Mouse (Mus musculus): ENCODE measurements around the gene Zfyve1. TPM values are rescaled to one million over a fixed set of nuclear protein-coding genes. Genes with fewer than 3 reads are reported as not detected.

Gene Zfyve1
- total RNA-seq, 2 experiments from 2014 or later, result 38.2 to 40.4 TPM

DNA sequence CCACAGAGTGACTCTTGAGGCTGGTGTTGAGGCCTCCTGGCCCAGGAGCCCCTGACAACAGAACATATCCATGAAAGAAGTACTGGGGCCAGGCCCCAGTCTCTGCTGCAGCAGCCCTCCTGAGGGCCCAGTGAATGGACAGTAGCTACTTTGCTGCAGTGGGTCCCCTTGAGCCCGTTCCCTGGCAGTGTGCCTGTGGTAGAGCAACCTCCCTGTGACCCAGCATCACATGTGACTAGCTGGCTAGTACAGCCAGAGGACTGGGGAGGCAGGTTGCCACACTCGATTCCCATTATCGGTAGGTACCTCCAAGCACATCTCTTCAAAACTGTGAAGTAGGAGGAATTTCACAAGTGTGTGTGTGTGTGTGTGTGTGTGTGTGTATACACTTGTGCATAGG lies 64.1 kb downstream of the Zfyve1 start:
- intact Hi-C loops (cut with DNase I), result no loop called here
- no peak for DNase-seq (ENCODE audit: low spot score in 2 of 2)

DNA sequence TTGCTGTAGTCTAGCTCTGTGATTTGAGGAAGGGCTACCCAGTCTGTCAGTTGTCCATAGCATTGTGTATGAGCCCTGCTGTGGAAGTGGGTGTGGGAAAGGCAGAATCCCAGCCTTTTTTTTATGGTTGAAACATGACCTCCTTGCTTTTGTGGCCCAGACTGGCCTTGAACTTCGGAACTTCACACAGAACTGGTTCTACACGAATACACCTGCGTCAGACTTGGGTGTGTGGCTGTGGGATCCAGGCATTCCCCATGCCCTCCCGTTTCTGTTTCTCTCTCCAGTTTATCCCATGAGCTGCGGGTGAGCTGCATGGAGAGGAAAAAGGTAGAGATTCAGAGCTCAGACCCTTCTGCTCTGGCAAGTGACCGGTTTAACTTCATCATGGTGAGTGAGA lies 65.0 kb downstream of the Zfyve1 start:
- no peak for DNase-seq (ENCODE audit: low spot score in 2 of 2)
- intact Hi-C loops (cut with DNase I), result no loop called here

DNA sequence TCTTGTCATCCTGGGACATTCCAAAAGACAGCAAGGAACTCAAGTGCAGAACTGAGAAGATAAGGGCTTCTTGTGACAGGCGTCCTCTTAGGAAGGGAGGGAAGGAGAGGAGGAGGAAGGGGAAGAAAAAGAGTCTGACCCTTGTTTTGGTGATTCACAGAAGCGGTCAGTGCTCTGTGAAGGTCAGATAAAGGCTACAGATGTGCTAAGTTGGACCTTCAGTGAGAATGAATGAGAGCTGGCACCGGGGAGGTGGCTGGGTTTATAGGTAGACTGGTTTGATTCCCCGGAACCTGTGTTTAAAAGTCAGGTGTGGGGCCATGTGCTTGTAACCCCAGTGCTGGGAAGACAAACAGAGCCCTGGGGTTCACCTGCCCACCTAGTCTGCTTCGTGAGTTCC lies 68.4 kb downstream of the Zfyve1 start:
- no peak for DNase-seq (ENCODE audit: low spot score in 2 of 2)
- intact Hi-C loops (cut with DNase I), result no loop called here

DNA sequence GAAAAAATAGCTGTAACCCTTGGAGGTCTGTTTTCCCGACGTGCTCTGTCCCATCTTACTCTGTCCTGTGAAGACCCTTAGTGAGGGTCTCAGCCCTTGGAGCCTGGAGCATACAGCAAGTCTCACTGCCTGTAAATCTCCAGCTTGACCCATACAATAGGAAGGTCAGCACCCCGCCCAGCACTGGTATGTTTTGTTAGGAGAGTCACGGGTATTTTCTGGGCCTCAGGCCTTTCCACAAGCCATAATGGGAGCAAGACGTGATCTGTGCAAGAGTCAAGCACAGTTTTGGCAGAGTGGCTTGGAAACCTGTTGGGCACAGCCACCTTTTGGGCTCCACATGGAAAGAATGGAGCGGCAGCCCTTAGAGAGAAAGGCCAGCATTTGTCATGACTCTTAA lies 69.2 kb downstream of the Zfyve1 start:
- intact Hi-C loops (cut with DNase I), result no loop called here
- DNase-seq (ENCODE audit: low spot score in 2 of 2), result no peak

DNA sequence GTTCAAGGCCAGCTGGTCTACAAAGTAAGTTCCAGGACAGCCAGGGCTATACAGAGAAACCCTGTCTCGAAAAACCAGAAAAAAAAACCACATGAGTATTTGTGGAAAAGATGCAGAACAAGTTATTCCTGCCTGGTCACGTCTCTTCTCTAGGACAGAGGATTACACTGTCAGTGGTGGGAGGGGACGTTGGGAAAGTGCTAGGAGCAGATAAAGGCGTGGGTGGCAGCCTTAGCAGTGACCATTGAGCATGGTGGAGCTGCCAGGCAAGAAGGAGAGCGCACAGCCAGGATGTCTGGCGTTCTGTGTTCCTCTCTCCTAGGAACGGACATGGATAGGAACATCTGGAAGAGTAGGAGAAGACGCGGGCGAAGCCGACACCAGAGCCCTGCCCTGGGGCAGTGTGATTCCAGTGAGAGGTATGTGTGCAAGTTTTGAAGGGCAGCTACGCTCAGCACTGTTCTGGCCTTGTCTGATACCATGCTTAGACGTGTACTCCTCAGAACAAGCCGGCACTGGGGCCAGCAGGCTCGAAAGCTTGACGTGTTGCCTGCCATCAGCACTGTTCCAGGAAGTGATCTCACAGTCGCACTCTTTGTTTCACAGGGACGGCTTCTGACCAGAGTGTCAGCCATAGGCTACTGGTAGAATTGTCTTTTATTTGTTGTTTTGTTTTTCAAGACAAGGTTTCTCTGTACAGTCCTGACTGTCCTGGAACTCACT lies 71.0 kb downstream of the Zfyve1 start:
- intact Hi-C loops (cut with DNase I), result no loop called here

DNA sequence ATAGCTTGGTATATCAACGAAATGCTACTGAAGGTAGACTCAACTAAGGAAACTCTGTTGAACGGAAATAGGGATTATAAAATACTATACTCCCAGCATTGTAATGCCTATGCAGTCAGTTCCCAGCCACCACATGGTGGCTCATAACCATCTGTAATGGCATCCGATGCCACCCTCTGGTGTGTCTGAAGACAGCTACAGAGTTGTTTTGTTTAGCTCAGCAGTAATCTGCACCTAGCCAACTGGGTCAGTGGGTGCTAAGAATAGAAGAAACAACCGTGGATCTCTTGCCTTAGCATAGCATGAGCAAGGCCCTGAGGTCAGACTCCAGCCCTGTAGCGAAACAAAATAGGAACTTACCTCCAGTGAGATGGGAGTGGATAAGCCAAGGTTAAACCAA lies 72.7 kb downstream of the Zfyve1 start:
- no peak for DNase-seq (ENCODE audit: low spot score in 2 of 2)
- intact Hi-C loops (cut with DNase I), result no loop called here

More for the DNA sequence above, 71.0 kb downstream of the Zfyve1 start:
- peak; percentile 37 to 66 for DNase-seq (ENCODE audit: low spot score in 2 of 2)

DNA sequence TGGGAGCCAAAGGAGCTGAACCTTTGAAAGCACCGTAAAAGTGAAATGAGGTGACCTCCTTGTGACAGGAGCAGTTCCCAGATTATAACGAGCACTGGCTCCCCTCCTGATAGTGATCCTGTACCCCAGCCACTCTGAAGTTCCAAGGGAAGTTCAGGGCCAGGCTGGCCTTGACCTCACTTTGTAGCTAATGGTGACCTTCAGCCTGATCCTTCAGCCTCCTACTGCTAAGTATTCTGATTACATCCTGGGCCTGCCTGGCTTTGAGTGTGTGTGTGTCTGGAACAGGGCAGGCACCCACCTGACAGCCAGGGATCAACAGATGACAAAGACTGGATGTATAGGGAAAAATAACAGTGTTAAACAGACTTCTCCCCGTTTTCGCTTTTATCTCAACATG lies 73.1 kb downstream of the Zfyve1 start:
- DNase-seq (ENCODE audit: low spot score in 2 of 2), result no peak
- intact Hi-C loops (cut with DNase I), result no loop called here

DNA sequence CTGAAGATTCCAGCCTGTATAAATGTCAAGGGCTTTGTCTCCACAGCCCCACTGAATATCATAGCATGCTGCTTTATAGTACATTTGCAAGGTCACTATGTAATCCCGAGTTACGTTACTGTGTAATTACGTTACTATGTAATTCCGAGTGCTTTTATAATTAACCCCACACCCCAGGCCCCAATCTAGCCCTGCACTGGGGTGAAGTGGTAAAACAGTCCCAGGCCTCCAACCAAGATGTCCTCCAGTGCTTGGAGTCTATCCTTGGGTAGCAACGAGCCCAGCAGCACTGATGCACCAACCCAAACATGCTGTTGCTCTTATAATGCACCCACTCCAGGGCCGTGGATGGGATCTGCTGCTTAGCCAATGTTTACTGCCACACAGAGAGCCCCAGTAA lies 74.0 kb downstream of the Zfyve1 start:
- intact Hi-C loops (cut with DNase I), result no loop called here

DNA sequence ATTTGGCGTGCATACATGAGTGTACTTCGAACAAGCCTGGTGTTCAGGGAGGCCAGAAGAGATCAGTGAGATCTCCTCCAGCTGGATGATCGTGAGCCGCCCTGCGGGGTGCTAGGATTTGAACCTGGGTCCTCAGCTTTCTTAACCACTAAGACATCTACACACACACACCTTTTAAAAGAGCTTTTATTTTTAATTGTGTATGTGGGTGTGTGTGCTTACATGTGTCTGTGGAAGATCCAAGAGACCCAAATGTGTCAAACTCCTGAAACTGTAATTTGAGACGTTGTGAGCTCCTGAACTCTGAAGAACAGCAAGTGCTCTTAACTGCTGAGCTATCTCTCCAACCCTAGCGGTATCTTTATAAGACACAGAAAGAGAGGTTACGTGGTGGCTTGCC lies 75.9 kb downstream of the Zfyve1 start:
- DNase-seq (ENCODE audit: low spot score in 2 of 2), result no peak
- intact Hi-C loops (cut with DNase I), result no loop called here

More for the DNA sequence above, 74.0 kb downstream of the Zfyve1 start:
- DNase-seq (ENCODE audit: low spot score in 2 of 2), result no peak

DNA sequence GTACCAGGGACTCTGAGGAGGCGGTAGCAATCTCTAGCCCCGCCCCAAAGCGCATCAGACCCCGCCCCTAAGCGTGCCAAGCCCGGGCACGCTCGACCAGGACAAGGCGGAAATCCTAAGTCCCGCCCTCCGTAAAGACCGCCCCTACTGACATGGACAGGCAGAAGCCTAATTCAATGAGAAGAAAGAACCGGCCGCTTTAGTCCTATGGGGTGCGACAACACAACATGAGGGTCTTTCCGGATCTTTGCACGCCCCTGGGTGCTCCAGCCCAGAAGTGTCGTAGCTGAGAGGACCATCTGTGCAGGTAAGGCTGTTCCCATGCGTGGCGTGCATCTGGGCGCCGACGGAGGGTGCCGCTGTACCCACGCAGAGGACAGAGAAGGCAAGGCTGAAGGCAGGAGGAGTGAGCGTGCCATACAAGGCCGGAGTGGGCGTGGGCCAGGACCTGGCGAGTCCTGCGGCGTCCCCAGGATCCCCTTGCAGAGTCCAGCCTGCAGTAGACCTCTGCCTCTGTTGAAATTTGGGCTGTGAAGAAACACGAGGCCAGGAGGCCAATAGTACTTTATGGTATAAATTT lies 76.6 kb downstream of the Zfyve1 start, which contains the start of gene Dcaf4:
Gene Dcaf4 (plus strand): TSS at position 156 of the 580 bp plus-strand sequence.
- intact Hi-C loops (cut with DNase I), result no loop called here
- DNase-seq (ENCODE audit: low spot score in 2 of 2), result peak; percentile 96

DNA sequence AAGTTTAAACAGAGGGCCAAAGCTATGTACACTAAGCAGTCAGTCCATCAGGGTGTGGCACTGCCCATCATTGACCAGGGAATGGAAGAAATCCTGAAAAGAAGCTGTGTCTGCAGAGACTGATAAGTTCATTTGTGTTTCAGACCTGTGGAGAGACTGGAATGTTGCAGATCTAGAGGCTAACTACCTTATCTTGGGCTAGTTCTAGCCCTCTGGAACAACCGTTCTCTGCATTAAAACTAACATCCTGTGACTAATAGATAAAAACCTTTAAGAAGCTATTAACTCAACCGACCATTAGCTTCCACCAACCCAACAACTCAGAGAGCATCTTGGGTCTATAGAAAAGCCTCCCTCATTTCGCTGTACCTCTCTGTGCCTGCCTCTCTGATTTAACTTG lies 79.4 kb downstream of the Zfyve1 start:
- DNase-seq (ENCODE audit: low spot score in 2 of 2), result no peak
- intact Hi-C loops (cut with DNase I), result no loop called here

DNA sequence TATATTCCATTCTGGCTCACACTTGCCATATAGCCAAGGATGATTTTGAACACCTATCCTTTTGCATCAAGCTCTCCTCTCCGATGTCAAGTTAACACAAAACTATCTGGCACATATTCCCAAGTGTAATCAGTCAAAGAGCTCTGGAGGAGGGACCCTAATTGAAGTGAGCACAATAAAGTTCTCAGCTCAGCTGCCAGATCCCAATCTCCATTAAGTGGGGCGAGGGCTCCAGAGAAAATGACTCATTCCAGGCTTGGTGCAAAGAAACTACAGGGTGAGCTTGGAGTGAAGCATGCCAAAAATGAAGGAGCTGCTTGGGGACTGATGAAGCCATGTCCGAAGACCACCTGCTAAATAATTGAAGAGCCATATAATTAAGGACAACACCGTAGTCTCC lies 82.8 kb downstream of the Zfyve1 start:
- intact Hi-C loops (cut with DNase I), result no loop called here
- no peak for DNase-seq (ENCODE audit: low spot score in 2 of 2)

DNA sequence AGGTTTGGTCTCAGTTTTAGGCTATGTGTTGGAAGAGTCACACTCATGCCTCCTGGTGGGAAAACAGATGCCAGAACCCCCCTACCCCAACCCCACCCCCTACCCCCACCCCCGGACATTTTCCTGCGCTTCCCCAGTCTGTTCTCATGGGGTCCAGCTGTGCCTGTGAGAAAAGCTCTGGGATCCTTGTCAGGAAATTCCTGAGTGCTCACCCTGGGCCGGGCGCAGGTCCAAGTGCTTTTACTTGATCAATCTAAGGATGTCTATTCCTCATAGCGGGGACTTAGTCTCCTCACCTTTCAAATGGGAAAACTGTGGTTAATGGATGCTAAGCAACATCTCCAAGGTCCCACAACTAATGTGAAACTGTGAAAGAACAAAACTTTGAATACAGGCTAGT lies 83.8 kb downstream of the Zfyve1 start:
- DNase-seq (ENCODE audit: low spot score in 2 of 2), result no peak

DNA sequence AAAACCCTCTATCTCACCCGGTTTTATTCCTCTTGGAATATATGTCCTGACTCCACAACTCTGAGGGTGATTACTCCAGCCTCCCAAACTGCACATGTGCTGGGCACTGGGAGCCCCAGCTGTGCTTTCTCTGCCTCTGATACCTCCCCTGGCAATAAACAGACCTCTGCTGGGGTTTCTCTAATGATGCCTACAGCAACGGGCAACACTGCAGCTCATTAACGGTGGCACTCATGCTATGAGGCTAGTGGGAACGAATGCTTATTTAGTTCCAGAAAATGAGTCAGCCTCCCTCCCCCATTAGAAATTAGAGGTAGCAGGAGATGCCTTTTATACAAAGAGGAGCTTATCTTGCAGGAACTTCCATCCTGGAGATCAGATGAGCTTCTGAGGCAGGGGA lies 84.2 kb downstream of the Zfyve1 start:
- no peak for DNase-seq (ENCODE audit: low spot score in 2 of 2)
- intact Hi-C loops (cut with DNase I), result no loop called here

More for the DNA sequence above, 83.8 kb downstream of the Zfyve1 start:
- intact Hi-C loops (cut with DNase I), result no loop called here

DNA sequence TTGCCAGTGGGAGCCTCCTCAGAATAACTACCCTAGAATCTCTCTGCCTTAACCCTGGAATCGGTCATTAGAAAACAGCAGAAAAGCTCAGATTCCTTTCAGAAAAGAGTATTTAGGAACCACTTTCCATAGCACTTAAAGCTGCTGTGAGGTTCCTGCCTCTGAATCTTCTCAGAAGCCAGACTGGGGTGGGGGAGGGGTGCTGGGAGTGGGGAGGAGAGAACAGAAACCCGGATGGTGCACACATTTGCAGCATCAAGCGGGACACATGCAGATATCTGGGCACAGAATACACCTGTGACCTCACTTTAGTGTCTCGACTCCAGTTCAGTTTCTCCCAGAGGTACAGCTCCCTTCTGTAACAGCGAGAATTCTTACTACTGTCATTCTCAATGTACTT lies 86.4 kb downstream of the Zfyve1 start:
- intact Hi-C loops (cut with DNase I), result no loop called here
- no peak for DNase-seq (ENCODE audit: low spot score in 2 of 2)

DNA sequence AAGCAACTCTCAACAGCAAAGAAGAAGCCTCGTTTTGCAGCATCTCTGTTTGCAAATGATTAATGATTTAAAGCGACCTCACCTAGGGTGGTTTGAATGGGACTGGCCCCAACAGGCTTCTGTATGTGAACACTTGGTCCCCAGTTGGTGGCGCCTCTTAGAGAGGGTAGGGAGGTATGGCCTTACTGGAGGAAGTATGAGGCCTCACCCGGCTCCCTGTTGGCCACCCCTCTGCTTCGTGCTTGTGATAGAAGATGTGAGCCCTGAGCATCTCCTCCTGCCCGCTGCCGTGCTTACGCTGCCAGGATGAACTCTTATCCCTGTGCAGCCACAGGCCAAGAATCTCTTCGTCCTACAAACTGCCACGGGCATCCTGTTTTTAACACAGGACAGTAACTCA lies 90.5 kb downstream of the Zfyve1 start:
- intact Hi-C loops (cut with DNase I), result no loop called here
- no peak for DNase-seq (ENCODE audit: low spot score in 2 of 2)

DNA sequence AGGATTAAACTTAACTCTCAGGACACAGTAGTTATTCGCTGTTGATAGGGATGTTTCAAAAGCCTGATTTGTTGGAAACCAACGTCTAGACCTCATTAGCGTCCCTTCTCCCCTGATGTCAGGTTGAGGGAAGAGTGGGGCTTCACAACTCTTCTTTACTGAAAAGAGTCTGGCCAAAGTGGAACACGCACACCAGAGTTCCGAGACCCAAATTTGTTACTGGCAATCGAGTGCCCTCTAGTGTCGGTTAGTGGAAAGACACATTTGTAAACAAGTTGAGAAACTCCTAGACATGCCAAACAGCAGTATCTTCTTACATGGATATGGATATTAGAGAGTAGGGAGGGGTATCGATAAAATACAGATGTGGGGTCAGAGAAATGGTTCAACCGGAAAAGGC lies 94.8 kb downstream of the Zfyve1 start:
- DNase-seq (ENCODE audit: low spot score in 2 of 2), result peak; percentile 82
- intact Hi-C loops (cut with DNase I), result loop anchor here (1.0 kb wide), 1 partner anchor 388 kb away; no protein-coding TSS in a partner anchor

DNA sequence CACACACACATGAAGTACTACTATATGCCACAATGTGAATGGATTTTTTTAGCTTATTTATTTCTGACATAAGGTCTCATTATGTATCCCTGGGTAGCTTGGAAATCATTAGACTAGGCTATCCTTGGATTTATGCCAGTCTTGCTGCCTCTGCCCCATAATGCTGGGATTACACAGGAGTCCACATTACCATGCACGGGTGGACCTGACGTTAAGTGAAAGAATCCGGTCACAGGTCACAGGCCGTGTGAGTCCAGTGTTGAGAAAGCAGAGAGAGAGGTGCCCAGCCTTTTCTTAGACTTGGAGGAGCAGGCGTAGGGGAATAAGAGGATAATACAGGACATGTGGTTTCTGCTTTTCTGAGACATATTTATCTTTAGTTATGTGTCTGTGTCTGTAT lies 97.8 kb downstream of the Zfyve1 start:
- intact Hi-C loops (cut with DNase I), result no loop called here
- DNase-seq (ENCODE audit: low spot score in 2 of 2), result no peak

DNA sequence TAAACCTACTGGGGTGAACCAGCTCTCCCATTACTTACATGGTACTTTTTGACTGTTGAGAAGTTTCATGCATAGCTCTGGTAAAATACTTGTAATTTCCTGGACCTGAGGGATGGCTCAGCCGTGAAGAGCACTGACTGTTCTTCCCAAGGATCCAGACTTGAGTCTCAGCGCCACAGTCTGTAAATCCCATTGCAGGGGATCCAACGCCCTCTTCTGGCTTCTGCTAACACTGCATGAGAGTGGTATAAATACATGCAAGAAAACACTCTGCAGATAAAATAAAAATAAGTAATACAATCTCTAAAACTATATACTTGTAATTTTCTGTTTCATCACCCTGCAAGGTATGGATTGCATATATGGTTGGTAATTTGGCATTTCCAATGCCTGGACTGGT lies 99.1 kb downstream of the Zfyve1 start:
- no peak for DNase-seq (ENCODE audit: low spot score in 2 of 2)
- intact Hi-C loops (cut with DNase I), result no loop called here

DNA sequence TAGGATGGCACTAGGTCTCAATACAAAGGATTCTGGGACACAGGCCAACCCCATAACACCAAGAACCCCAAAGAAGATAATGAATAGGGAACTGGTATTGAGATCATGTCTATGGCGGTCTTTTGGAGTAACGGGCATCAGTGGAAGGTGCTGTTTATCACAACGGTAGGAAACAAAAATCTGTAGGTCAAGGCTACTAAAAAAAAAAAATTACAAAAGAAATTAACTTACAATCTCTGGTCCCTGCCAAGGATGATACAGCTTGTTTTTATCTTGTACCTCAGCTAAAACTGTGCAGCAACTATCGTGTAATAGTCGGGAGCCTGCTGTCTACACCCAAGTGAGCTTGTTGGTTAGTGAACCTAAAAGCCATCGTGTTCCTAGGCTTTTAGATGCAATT lies 100.3 kb downstream of the Zfyve1 start:
- intact Hi-C loops (cut with DNase I), result no loop called here
- DNase-seq (ENCODE audit: low spot score in 2 of 2), result no peak
